Mouse (Mus musculus): Measurements from ENCODE around the gene Catsperd. TPM values are rescaled to one million over a fixed set of nuclear protein-coding genes. Genes with fewer than 3 reads are reported as not detected.
"Not testable (repeated sequence)": the region's sequence is repeated elsewhere in the genome, so short reads cannot be mapped to it uniquely, and the experiment has no call there.

Catsperd gene
- total and polyA plus RNA-seq, 2 experiments from 2014 or later = 0.99 to 1.5 TPM

GRCm38 (mm10) chr17:56611861-56612564 is 15.9 kb upstream of the Catsperd start:
- DNase-seq (ENCODE audit: low spot score) = no peak
- no peak for ATAC-seq (ENCODE audit: low FRiP score)
- H3K4me2 ChIP-seq (ENCODE audit: low read depth, low read length, poor library complexity, severe bottlenecking) = no peak overlapping the region
- H3K4me3 ChIP-seq (ENCODE audit: low read depth, low read length) = no peak overlapping the region
- H3K9me3 ChIP-seq (ENCODE audit: low read length) = no peaks in the 10 kb centered on the region
- TF ChIP-seq CTCF (IDR thresholded peaks at IDR 0.05) = no peak
- peaks cover 15% of the 10 kb centered on the region for H3K4me1 ChIP-seq (ENCODE audit: insufficient read depth, low read length)
- H3K27me3 ChIP-seq (ENCODE audit: insufficient read depth, low read length) = no peaks in the 10 kb centered on the region
- H3K27ac ChIP-seq (ENCODE audit: low read depth, low read length) = no peak overlapping the region
- H3K9ac ChIP-seq (replicated peaks; ENCODE audit: low read length, poor library complexity, severe bottlenecking) = no peak overlapping the region
- 19% methylated on average over 14 of the region's 14 CpGs for WGBS
- peaks cover 33% of the 10 kb centered on the region for H3K36me3 ChIP-seq (ENCODE audit: insufficient read depth, low read length)

- DNase-seq (ENCODE audit: low spot score) = not testable (repeated sequence)
Observed at GRCm38 (mm10) chr17:56612565-56612939, 15.4 kb upstream of the Catsperd start.

DNA sequence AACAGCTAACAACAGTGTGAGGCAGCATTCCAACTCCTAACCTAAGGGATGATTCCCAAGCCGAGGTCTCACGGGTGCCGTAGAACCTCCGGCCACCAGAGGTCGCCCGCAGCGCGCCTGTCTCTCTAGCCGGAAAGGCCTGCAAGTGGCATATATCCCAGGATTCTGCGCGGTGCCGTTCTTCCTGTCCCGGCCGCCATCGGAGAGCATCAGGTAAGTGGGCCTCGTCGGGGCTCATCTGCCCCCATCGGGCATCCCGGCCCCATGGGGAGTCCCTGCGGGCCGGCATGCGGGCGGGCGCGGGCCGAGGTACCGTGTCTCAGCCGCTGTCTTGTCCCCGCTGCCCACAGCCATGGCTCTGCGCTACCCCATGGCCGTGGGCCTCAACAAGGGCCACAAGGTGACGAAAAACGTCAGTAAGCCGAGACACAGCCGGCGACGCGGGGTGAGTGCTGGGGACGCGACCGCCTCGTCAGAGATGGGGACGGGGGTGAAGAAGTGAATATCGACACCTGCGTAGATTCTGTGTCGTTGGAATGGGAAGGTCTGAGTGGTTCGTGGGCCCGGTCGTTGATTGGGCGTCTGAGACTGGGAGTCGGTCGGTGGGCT is 14.6 kb upstream of the Catsperd start, which contains the start of gene Rpl36:
Rpl36 (plus strand) TSS at position 181 of the 609 bp plus-strand sequence.
- peaks cover 14% of the 10 kb centered on the region for H3K4me1 ChIP-seq (ENCODE audit: insufficient read depth, low read length)
- TF ChIP-seq CTCF (IDR thresholded peaks at IDR 0.05) = peak; percentile 98
- H3K36me3 ChIP-seq (ENCODE audit: insufficient read depth, low read length) = peaks cover 39% of the 10 kb centered on the region
- no peaks in the 10 kb centered on the region for H3K9me3 ChIP-seq (ENCODE audit: low read length)
- H3K27me3 ChIP-seq (ENCODE audit: insufficient read depth, low read length) = no peaks in the 10 kb centered on the region
- ATAC-seq (ENCODE audit: low FRiP score) (peak; percentile 61), DNase-seq (ENCODE audit: low spot score) (peak; percentile 96)
- peak within 1 kb of the TSS; percentile 65 for H3K4me3 ChIP-seq (ENCODE audit: low read depth, low read length)
- peak within 1 kb of the TSS; percentile 69 for H3K9ac ChIP-seq (replicated peaks; ENCODE audit: low read length, poor library complexity, severe bottlenecking)
- WGBS = under 1% methylated on average over 52 of the region's 52 CpGs
- H3K27ac ChIP-seq (ENCODE audit: low read depth, low read length) = peak within 1 kb of the TSS; percentile 95
- H3K4me2 ChIP-seq (ENCODE audit: low read depth, low read length, poor library complexity, severe bottlenecking) = peak within 1 kb of the TSS; percentile 75

More at GRCm38 (mm10) chr17:56612565-56612939, 15.4 kb upstream of the Catsperd start:
- Histone ChIP-seq H3K4me1 (ENCODE audit: insufficient read depth, low read length) (peaks cover 15% of the 10 kb centered on the region), H3K36me3 (ENCODE audit: insufficient read depth, low read length) (peaks cover 34% of the 10 kb centered on the region)
- 78% methylated on average over 10 of the region's 10 CpGs for WGBS
- H3K27me3 ChIP-seq (ENCODE audit: insufficient read depth, low read length); H3K4me2 ChIP-seq (ENCODE audit: low read depth, low read length, poor library complexity, severe bottlenecking); H3K9ac ChIP-seq (replicated peaks; ENCODE audit: low read length, poor library complexity, severe bottlenecking); H3K9me3 ChIP-seq (ENCODE audit: low read length); ATAC-seq (ENCODE audit: low FRiP score); H3K4me3 ChIP-seq (ENCODE audit: low read depth, low read length); H3K27ac ChIP-seq (ENCODE audit: low read depth, low read length): not testable (repeated sequence)

GRCm38 (mm10) chr17:56613893-56614292 is 14.1 kb upstream of the Catsperd start:
- not testable (repeated sequence) for DNase-seq (ENCODE audit: low spot score); ATAC-seq (ENCODE audit: low FRiP score); H3K27me3 ChIP-seq (ENCODE audit: insufficient read depth, low read length); H3K4me1 ChIP-seq (ENCODE audit: insufficient read depth, low read length); H3K9me3 ChIP-seq (ENCODE audit: low read length)
- peak overlapping the region; percentile 65 for H3K4me3 ChIP-seq (ENCODE audit: low read depth, low read length)
- peak overlapping the region; percentile 95 for H3K27ac ChIP-seq (ENCODE audit: low read depth, low read length)
- H3K9ac ChIP-seq (replicated peaks; ENCODE audit: low read length, poor library complexity, severe bottlenecking) = peak overlapping the region; percentile 69
- 4% methylated on average over 24 of the region's 26 CpGs for WGBS
- H3K4me2 ChIP-seq (ENCODE audit: low read depth, low read length, poor library complexity, severe bottlenecking) = peak overlapping the region; percentile 75
- peaks cover 45% of the 10 kb centered on the region for H3K36me3 ChIP-seq (ENCODE audit: insufficient read depth, low read length)

DNA sequence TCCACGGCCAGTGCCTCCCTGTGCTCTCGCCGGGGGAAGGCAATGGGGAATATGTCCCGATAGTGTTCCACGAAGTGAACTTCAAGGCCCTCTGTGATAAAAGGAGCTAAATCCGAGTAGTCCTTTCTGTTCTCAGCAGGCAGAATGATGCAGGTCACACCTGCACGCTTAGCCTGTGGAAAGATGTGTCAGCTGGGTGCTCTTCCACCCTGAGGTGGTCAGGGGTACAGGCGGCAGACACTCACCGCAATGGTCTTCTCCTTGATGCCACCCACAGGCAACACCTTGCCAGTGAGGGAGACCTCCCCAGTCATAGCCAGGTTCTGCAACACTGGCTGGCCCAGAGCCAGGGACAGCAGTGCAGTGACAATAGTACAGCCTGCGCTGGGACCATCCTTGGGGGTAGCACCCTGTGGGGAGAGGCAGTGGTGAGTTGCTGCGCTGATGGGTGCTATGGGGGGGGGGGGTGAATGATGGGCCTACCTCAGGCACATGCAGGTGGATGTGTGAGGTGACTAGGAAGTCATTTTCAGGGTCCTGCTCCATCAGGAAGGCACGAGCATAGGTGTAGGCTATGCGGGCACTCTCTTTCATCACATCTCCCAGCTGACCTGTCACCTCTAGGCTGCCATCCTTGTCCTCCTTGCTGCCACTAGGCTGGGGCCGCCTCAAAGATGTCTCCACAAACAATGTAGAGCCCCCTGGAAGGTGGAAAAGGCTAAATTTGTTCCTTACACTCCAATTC is 13.4 kb upstream of the Catsperd start:
- Histone ChIP-seq H3K9ac (replicated peaks; ENCODE audit: low read length, poor library complexity, severe bottlenecking) (peak overlapping the region; percentile 69), H3K4me1 (ENCODE audit: insufficient read depth, low read length) (peaks cover 9% of the 10 kb centered on the region; the same call in 1 of the 2 replicates), H3K27ac (ENCODE audit: low read depth, low read length) (peak overlapping the region; percentile 32; the same call in 1 of the 2 replicates), H3K36me3 (ENCODE audit: insufficient read depth, low read length) (peaks cover 51% of the 10 kb centered on the region), H3K4me2 (ENCODE audit: low read depth, low read length, poor library complexity, severe bottlenecking) (peak overlapping the region; percentile 75), H3K4me3 (ENCODE audit: low read depth, low read length) (peak overlapping the region; percentile 65), H3K9me3 (ENCODE audit: low read length) (no peaks in the 10 kb centered on the region), H3K27me3 (ENCODE audit: insufficient read depth, low read length) (no peaks in the 10 kb centered on the region)
- no peak for DNase-seq (ENCODE audit: low spot score)
- 35% methylated on average over 13 of the region's 14 CpGs for WGBS
- TF ChIP-seq CTCF (IDR thresholded peaks at IDR 0.05) = peak; percentile 6; the same call in 1 of the 2 replicates
- ATAC-seq (ENCODE audit: low FRiP score) = no peak
